Mouse (Mus musculus) testis, postnatal 14 days (tissue): ENCODE measurements at regions not wholly inside any gene's neighbourhood (a gene's known extent, or its start where the extent isn't known, plus 50 kb on each side); places are given as distances from the start of the nearest gene placed in this dataset.
"Not testable (repeated sequence)": the region's sequence is repeated elsewhere in the genome, so short reads cannot be mapped to it uniquely, and the experiment has no call there.

ENCODE experiments used
- DNase-seq: peaks from one replicate; pipeline ENCODE4 v3.0.0; 2021; ENCODE audit warnings: low spot score

GRCm38 (mm10) chr13:74969244-74969643 lies 120.4 kb upstream of the Pcsk1 start:
- DNase-seq: no peak

DNA sequence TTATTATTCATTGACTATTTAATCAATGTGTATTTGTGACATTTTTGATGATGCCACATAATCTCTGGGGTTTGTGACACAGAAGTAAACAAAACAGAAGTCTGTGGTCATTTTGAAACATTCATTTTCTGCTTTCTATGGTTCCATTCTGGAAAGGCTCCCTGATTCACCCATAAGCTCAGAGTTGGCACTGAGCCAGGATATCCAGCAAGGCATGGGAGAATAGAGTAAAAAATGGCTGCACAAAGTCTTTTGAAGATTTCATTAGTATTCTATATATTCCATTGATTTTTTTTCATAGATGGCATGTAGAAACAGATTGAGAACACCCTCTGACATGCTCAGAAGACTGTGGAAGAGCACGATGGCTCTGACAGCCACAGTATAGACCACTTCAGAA lies 133.8 kb upstream of the Pcsk1 start:
- DNase-seq: no peak

DNA sequence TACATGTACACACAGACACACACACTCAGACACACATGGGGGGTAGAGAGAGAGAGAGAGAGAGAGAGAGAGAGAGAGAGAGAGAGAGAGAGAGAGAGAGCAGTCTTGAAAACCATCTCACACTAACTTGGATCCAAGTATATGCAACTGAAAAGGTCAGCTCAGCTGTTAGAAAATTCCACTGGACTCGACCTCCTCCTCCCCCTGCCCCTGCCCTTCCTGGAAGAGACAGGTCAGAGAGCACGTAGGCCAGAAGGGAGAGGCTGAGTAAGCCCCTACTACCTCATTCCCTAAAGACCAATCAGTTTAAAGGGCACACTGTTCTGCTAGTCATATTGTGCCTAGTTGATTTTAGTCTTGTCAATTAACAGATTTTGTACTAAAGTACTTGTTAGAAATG lies 105.0 kb upstream of the Cast start:
- DNase-seq: not testable (repeated sequence)

- no peak for DNase-seq
These were observed 94.8 kb upstream of the Cast start for GRCm38 (mm10) chr13:74903213-74904055.

- DNase-seq: no peak
These were observed 81.4 kb upstream of the Cast start for GRCm38 (mm10) chr13:74889859-74890469.

GRCm38 (mm10) chr13:74867720-74868119 lies 59.1 kb upstream of the Cast start:
- DNase-seq: peak; percentile 7

DNA sequence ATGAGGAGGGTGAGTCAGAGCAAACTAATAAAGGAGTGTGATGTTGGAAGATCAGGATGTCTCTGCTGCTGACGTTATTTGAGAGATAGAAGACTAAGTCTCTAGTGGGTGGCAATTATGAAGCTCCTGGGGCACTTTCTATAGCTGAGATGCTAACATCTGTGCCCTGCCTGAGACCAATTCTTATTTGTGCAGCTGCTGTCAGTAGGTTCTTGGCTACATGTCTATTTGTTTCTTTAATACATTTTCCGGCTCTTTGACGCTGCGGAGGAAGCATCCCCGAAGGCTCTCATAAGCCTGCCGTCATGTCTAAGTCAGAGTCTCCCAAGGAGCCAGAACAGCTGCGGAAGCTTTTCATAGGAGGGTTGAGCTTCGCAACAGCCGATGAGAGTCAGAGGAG lies 55.4 kb upstream of the Cast start:
- DNase-seq: no peak

- DNase-seq: no peak
These were observed 52.9 kb upstream of the Cast start for GRCm38 (mm10) chr13:74861373-74861970.
